Mouse (Mus musculus) testis, adult 2 months (tissue): ENCODE measurements around the gene Csrp2.

Source experiments
- CTCF ChIP-seq: fragments of 200-500 bp; IDR thresholded peaks from 2 replicates; pipeline ENCODE4 v1.5.1; 2012; ENCODE audit warnings: low read depth, mild to moderate bottlenecking, inconsistent platforms, low read length, moderate library complexity; ENCODE audit not compliant: control insufficient read depth, insufficient read depth, insufficient replicate concordance
- POLR2A ChIP-seq: fragments of 200-500 bp; IDR thresholded peaks from 2 replicates; pipeline ENCODE4 v1.6.1; 2012; ENCODE audit warnings: low read depth, mild to moderate bottlenecking, inconsistent platforms, low read length, moderate library complexity; ENCODE audit not compliant: control insufficient read depth

DNA sequence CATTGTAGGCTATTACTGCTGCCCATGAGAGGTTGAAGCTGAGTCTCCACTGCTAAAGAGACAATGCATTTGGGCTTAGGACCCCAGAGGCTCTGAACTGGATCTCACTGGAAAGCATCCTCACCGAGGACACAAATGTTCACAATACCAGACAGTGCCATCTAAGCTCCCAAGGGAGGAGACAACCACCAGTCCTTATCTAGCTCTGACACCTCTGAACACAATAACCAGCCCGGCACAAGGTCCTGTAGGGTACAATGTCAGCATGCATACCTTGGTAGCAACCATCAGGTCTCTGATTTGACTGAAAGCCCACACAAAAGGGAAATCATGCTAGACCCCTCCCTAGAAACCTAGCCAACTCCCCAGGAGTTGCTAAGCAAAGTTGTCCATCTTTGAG lies 59.8 kb downstream of the Csrp2 start:
- no peak for TF ChIP-seq CTCF
- no peak for TF ChIP-seq POLR2A
